Mouse (Mus musculus): ENCODE measurements around the gene Alg14. TPM values are rescaled to one million over a fixed set of nuclear protein-coding genes. Genes with fewer than 3 reads are reported as not detected.

The Alg14 gene
- polyA plus RNA-seq, 1 experiment = 1.2 TPM

- TF ChIP-seq TAL1 (IDR thresholded peaks at IDR 0.05; ENCODE audit: low read length) (no peak), GATA1 (IDR thresholded peaks at IDR 0.05; ENCODE audit: low read length) (no peak)
- H3K9me3 ChIP-seq (ENCODE audit: control insufficient read depth, low read length) = no peaks in the 10 kb centered on the region
- no peak overlapping the region for H3K4me3 ChIP-seq (replicated peaks)
- H3K36me3 ChIP-seq (ENCODE audit: control insufficient read depth) = peaks cover 3% of the 10 kb centered on the region; the same call in 1 of the 2 replicates
- H3K4me1 ChIP-seq (ENCODE audit: control insufficient read depth) = no peaks in the 10 kb centered on the region; the same call in 1 of the 2 replicates
- H3K27me3 ChIP-seq (ENCODE audit: control insufficient read depth) = no peaks in the 10 kb centered on the region
These were observed 72.8 kb downstream of the Alg14 start for GRCm38 (mm10) chr3:121364388-121364787.

- no peak overlapping the region for H3K4me3 ChIP-seq (replicated peaks)
- H3K36me3 ChIP-seq (ENCODE audit: control insufficient read depth) = peaks cover 3% of the 10 kb centered on the region; the same call in 1 of the 2 replicates
- TF ChIP-seq TAL1 (IDR thresholded peaks at IDR 0.05; ENCODE audit: low read length) (no peak), GATA1 (IDR thresholded peaks at IDR 0.05; ENCODE audit: low read length) (no peak)
- H3K9me3 ChIP-seq (ENCODE audit: control insufficient read depth, low read length) = no peaks in the 10 kb centered on the region
- H3K4me1 ChIP-seq (ENCODE audit: control insufficient read depth) = no peaks in the 10 kb centered on the region; the same call in 1 of the 2 replicates
- no peaks in the 10 kb centered on the region for H3K27me3 ChIP-seq (ENCODE audit: control insufficient read depth)
These were observed 73.6 kb downstream of the Alg14 start for GRCm38 (mm10) chr3:121365131-121365530.

GRCm38 (mm10) chr3:121368616-121369015, 77.0 kb downstream of the Alg14 start:
- H3K4me3 ChIP-seq (replicated peaks) = no peak overlapping the region
- no peaks in the 10 kb centered on the region for H3K27me3 ChIP-seq (ENCODE audit: control insufficient read depth)
- no peaks in the 10 kb centered on the region for H3K9me3 ChIP-seq (ENCODE audit: control insufficient read depth, low read length)
- TF ChIP-seq GATA1 (IDR thresholded peaks at IDR 0.05; ENCODE audit: low read length) (no peak), TAL1 (IDR thresholded peaks at IDR 0.05; ENCODE audit: low read length) (no peak)
- no peaks in the 10 kb centered on the region; the same call in 1 of the 2 replicates for H3K4me1 ChIP-seq (ENCODE audit: control insufficient read depth)
- H3K36me3 ChIP-seq (ENCODE audit: control insufficient read depth) = no peaks in the 10 kb centered on the region

- TF ChIP-seq TAL1 (IDR thresholded peaks at IDR 0.05; ENCODE audit: low read length) (no peak), GATA1 (IDR thresholded peaks at IDR 0.05; ENCODE audit: low read length) (no peak)
- no peaks in the 10 kb centered on the region; the same call in 1 of the 2 replicates for H3K4me1 ChIP-seq (ENCODE audit: control insufficient read depth)
- no peaks in the 10 kb centered on the region for H3K27me3 ChIP-seq (ENCODE audit: control insufficient read depth)
- H3K36me3 ChIP-seq (ENCODE audit: control insufficient read depth) = no peaks in the 10 kb centered on the region
- H3K9me3 ChIP-seq (ENCODE audit: control insufficient read depth, low read length) = no peaks in the 10 kb centered on the region
- no peak overlapping the region for H3K4me3 ChIP-seq (replicated peaks)
These were observed 77.9 kb downstream of the Alg14 start for GRCm38 (mm10) chr3:121369517-121369916.

GRCm38 (mm10) chr3:121370301-121370700, 78.7 kb downstream of the Alg14 start:
- Histone ChIP-seq H3K27me3 (ENCODE audit: control insufficient read depth) (no peaks in the 10 kb centered on the region), H3K9me3 (ENCODE audit: control insufficient read depth, low read length) (no peaks in the 10 kb centered on the region), H3K4me3 (replicated peaks) (no peak overlapping the region), H3K4me1 (ENCODE audit: control insufficient read depth) (no peaks in the 10 kb centered on the region; the same call in 1 of the 2 replicates), H3K36me3 (ENCODE audit: control insufficient read depth) (no peaks in the 10 kb centered on the region)
- no peak for TF ChIP-seq TAL1 (IDR thresholded peaks at IDR 0.05; ENCODE audit: low read length)
- TF ChIP-seq GATA1 (IDR thresholded peaks at IDR 0.05; ENCODE audit: low read length) = no peak

GRCm38 (mm10) chr3:121370830-121371526, 79.4 kb downstream of the Alg14 start:
- Histone ChIP-seq H3K9me3 (ENCODE audit: control insufficient read depth, low read length) (no peaks in the 10 kb centered on the region), H3K36me3 (ENCODE audit: control insufficient read depth) (no peaks in the 10 kb centered on the region), H3K4me3 (replicated peaks) (no peak overlapping the region), H3K4me1 (ENCODE audit: control insufficient read depth) (no peaks in the 10 kb centered on the region; the same call in 1 of the 2 replicates), H3K27me3 (ENCODE audit: control insufficient read depth) (no peaks in the 10 kb centered on the region)
- TF ChIP-seq TAL1 (IDR thresholded peaks at IDR 0.05; ENCODE audit: low read length) (no peak), GATA1 (IDR thresholded peaks at IDR 0.05; ENCODE audit: low read length) (no peak)

GRCm38 (mm10) chr3:121371527-121372220, 80.1 kb downstream of the Alg14 start:
- H3K36me3 ChIP-seq (ENCODE audit: control insufficient read depth) = no peaks in the 10 kb centered on the region
- H3K27me3 ChIP-seq (ENCODE audit: control insufficient read depth) = no peaks in the 10 kb centered on the region
- TF ChIP-seq TAL1 (IDR thresholded peaks at IDR 0.05; ENCODE audit: low read length) (no peak), GATA1 (IDR thresholded peaks at IDR 0.05; ENCODE audit: low read length) (no peak)
- no peaks in the 10 kb centered on the region; the same call in 1 of the 2 replicates for H3K4me1 ChIP-seq (ENCODE audit: control insufficient read depth)
- no peaks in the 10 kb centered on the region for H3K9me3 ChIP-seq (ENCODE audit: control insufficient read depth, low read length)
- H3K4me3 ChIP-seq (replicated peaks) = no peak overlapping the region

- H3K4me1 ChIP-seq (ENCODE audit: control insufficient read depth) = no peaks in the 10 kb centered on the region; the same call in 1 of the 2 replicates
- no peaks in the 10 kb centered on the region for H3K9me3 ChIP-seq (ENCODE audit: control insufficient read depth, low read length)
- no peaks in the 10 kb centered on the region for H3K36me3 ChIP-seq (ENCODE audit: control insufficient read depth)
- TF ChIP-seq TAL1 (IDR thresholded peaks at IDR 0.05; ENCODE audit: low read length) (no peak), GATA1 (IDR thresholded peaks at IDR 0.05; ENCODE audit: low read length) (no peak)
- no peaks in the 10 kb centered on the region for H3K27me3 ChIP-seq (ENCODE audit: control insufficient read depth)
- no peak overlapping the region for H3K4me3 ChIP-seq (replicated peaks)
These were observed 82.4 kb downstream of the Alg14 start for GRCm38 (mm10) chr3:121373897-121374441.

- Histone ChIP-seq H3K4me3 (replicated peaks) (no peak overlapping the region), H3K36me3 (ENCODE audit: control insufficient read depth) (no peaks in the 10 kb centered on the region), H3K4me1 (ENCODE audit: control insufficient read depth) (no peaks in the 10 kb centered on the region), H3K27me3 (ENCODE audit: control insufficient read depth) (no peaks in the 10 kb centered on the region), H3K9me3 (ENCODE audit: control insufficient read depth, low read length) (no peaks in the 10 kb centered on the region)
- TF ChIP-seq TAL1 (IDR thresholded peaks at IDR 0.05; ENCODE audit: low read length) (no peak), GATA1 (IDR thresholded peaks at IDR 0.05; ENCODE audit: low read length) (no peak)
These were observed 84.1 kb downstream of the Alg14 start for GRCm38 (mm10) chr3:121375541-121376129.

Measured in erythroblast, embryonic 14.5 days (primary cell).